Mouse (Mus musculus) heart, embryonic 10.5 days (tissue): ENCODE measurements around the gene Snx21. TPM values are rescaled to one million over a fixed set of nuclear protein-coding genes. Genes with fewer than 3 reads are reported as not detected.

Experiments
- DNase-seq: peaks from one replicate; pipeline ENCODE4 v3.0.0-alpha.2; 2017; ENCODE audit warnings: low spot score
- H3K27ac ChIP-seq: fragments of 300-500 bp; sonication (generic); 2 replicates; pipeline ENCODE4 v1.5.1; 2016; ENCODE audit warnings: mild to moderate bottlenecking
- H3K27me3 ChIP-seq: fragments of 300-500 bp; sonication (generic); 2 replicates; pipeline ENCODE4 v1.6.1; 2016; ENCODE audit warnings: mild to moderate bottlenecking; ENCODE audit not compliant: poor library complexity, insufficient read depth, severe bottlenecking
- H3K36me3 ChIP-seq: fragments of 300-500 bp; sonication (generic); 2 replicates; pipeline ENCODE4 v1.6.1; 2016; ENCODE audit warnings: mild to moderate bottlenecking, moderate library complexity
- H3K4me1 ChIP-seq: fragments of 300-500 bp; sonication (generic); 2 replicates; pipeline ENCODE4 v1.6.1; 2016; ENCODE audit warnings: mild to moderate bottlenecking
- H3K4me3 ChIP-seq: fragments of 300-500 bp; sonication (generic); 2 replicates; pipeline ENCODE4 v1.5.1; 2016; ENCODE audit warnings: mild to moderate bottlenecking, moderate library complexity
- H3K9me3 ChIP-seq: fragments of 300-500 bp; sonication (generic); 2 replicates; pipeline ENCODE4 v1.6.1; 2016; ENCODE audit warnings: mild to moderate bottlenecking, moderate library complexity
- WGBS: fragments of 180-500 bp; shearing (Covaris S2); methylation state at CpG from one replicate; pipeline ENCODE4 v1.1.7; 2016; 5-methylcytosine and 5-hydroxymethylcytosine counted together
- polyA plus RNA-seq: library from polyadenylated mRNA; unstranded; fragments of >200 nt; fragmentation: Nextera tagmentation; extraction: Ambion mirVana; gene quantifications from 2 replicates; pipeline ENCODE4 v1.2.1, GENCODE M21; 2016

The Snx21 gene
- polyA plus RNA-seq, 1 experiment from 2014 or later = 19.1 TPM

DNA sequence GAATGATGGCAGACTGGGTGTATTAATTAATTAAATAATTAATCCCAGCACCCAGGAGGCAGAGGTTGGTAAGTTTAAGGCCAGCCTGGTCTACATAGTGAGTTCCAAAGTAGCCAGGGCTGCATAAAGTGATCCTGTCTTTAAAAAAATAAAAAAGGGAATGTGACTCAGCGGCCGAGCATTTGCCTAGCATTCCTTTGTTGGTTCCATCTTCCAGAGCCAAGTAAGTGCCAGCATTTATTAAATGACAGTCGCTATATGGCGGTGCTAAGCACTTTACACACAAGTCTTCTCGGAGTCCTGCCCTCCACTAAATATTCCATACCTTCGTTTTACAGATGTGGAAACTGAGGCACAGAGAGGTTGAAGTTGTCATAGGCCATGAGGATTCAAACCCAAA is 9.5 kb upstream of the Snx21 start:
- no peak for DNase-seq
- H3K27ac ChIP-seq = no peak overlapping the region
- peaks cover 22% of the 10 kb centered on the region for H3K27me3 ChIP-seq
- peaks cover 22% of the 10 kb centered on the region for H3K36me3 ChIP-seq
- H3K9me3 ChIP-seq = no peaks in the 10 kb centered on the region
- peaks cover 13% of the 10 kb centered on the region for H3K4me1 ChIP-seq
- H3K4me3 ChIP-seq = no peak overlapping the region
- WGBS = 81% methylated on average over 6 of the region's 6 CpGs

DNA sequence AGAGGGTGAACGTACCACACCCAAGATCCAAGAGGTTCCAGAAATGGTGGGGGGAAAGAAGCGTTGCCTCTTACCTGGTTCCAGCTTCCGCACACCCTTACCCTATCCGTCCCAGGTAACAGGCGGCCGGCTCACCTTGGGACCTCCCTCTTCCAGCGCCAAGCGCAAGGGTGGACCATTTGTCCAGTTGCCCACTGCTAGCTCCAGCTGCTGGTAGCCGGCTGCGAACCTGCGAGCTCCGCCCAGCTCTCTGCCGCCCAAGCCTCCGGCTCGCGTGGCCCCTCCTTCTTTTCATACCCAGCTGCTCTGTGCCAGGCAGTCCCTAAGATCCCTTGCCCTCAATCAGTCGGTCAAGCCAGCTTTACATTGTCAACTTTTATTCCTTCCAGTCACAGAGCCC is 8.8 kb upstream of the Snx21 start:
- DNase-seq = peak; percentile 74
- peaks cover 15% of the 10 kb centered on the region for H3K36me3 ChIP-seq
- 50% methylated on average over 17 of the region's 17 CpGs for WGBS

DNA sequence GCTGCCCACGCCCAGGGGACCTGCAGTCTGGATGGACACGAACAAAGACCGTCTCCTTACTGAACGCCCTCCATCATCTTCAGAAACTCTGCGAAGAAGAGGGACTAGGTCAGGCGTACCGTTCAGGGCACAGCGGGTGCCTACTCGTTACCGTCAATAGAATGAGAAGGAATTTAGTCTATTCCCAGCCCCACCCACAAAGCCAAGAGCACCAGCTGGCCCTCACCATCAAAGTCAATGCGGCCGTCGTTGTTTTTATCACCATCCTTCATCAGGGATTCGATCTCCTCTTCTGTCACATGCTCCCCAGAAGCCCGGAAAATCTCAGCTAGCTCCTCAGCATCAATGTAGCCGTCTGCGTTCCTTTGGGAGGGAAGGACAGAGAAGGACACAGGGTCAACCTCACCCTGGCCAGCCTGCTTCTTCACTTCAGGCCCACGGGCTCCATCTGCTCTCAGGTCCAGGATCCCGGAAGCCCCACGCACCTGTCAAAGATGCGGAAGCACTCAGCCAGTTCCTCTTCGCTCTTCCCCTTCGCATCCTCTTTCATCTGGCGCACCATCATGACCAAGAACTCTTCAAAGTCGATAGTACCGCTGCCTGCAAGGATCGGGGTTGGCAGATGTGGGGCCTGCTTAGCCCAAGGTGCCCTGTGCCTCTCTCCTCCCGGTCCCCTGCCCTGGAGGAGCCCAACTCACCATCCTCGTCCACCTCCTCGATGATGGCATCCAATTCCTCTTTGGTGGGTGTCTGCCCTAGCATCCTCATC is 8.2 kb upstream of the Snx21 start:
- Histone ChIP-seq H3K36me3 (peaks cover 9% of the 10 kb centered on the region), H3K27ac (no peak overlapping the region), H3K27me3 (peaks cover 22% of the 10 kb centered on the region), H3K9me3 (no peaks in the 10 kb centered on the region), H3K4me3 (no peak overlapping the region), H3K4me1 (no peaks in the 10 kb centered on the region; the same call in 1 of the 2 replicates)
- WGBS = 74% methylated on average over 30 of the region's 30 CpGs
- peak; percentile 70 for DNase-seq

More for the DNA sequence above, 8.8 kb upstream of the Snx21 start:
- Histone ChIP-seq H3K4me1 (peaks cover 6% of the 10 kb centered on the region), H3K9me3 (no peaks in the 10 kb centered on the region), H3K27ac (no peak overlapping the region), H3K27me3 (peaks cover 22% of the 10 kb centered on the region), H3K4me3 (no peak overlapping the region)

DNA sequence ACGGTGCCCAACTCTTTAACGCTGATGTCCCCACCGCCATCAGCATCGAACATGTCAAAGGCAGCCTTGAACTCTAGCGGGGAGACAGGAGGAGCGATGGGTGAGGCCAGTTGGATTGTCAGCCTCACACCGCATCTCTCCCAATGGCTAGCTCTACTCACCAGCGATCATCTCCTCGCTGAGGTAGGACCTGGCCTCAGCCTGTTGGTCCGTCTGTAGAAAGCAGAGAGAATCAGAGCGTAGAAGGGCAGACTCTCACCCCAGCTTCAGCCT is 7.7 kb upstream of the Snx21 start:
- Histone ChIP-seq H3K27me3 (peaks cover 22% of the 10 kb centered on the region), H3K27ac (no peak overlapping the region), H3K36me3 (peaks cover 4% of the 10 kb centered on the region), H3K4me1 (no peaks in the 10 kb centered on the region; the same call in 1 of the 2 replicates), H3K4me3 (no peak overlapping the region), H3K9me3 (no peaks in the 10 kb centered on the region)
- no peak for DNase-seq
- 90% methylated on average over 11 of the region's 11 CpGs for WGBS

DNA sequence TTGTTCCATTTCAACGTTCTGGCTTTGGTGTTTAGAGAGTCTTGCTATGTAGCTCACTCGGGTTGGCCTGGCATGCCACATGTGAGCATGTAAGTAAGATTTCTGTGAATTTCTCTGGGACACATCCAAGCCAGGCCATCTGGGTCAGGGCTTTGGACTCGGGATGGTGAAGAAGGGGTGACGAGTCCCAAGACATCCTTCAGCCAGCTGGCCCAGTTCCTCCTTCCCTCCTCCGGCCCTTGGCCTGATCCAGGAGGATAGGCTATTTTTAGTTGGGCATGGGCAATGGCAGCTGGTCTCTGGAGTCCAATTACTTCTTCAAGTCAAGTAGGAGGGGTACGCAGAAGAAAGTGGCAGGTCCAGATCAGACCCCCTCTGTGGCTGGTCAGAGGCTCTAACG is 6.8 kb upstream of the Snx21 start:
- peaks cover 22% of the 10 kb centered on the region for H3K27me3 ChIP-seq
- H3K36me3 ChIP-seq = no peaks in the 10 kb centered on the region
- WGBS = 75% methylated on average over 7 of the region's 7 CpGs
- no peaks in the 10 kb centered on the region for H3K4me1 ChIP-seq
- H3K27ac ChIP-seq = no peak overlapping the region
- no peak overlapping the region for H3K4me3 ChIP-seq
- H3K9me3 ChIP-seq = no peaks in the 10 kb centered on the region
- DNase-seq = peak; percentile 64

DNA sequence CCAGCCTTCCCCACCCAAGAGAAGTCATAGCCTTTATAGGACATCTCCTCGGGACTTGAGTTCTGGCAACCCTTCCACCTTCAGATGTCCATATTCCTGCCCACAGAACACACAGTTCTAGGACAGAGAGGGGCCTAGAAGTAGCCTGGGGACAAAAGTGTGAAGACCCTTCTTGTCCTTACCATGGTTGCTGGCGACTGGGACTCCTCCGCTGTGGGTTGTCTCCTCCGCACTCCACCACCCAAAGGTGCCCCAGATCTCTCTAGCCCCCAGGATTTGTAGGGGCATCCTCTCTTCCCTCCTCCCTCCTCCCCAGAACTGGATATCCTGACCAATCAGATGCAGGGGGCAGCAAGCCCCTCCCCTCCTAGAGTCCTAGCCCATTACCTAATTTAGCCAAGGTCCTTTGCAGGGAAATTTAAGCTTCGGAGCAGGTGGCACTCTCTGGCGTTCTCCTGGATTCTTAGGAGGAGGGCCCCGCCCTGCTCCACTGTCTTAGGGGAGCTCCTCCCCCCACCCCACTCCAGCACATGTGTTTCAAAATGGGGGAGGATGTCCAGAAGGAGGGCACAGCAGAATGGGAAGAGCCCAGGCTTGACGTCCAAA is 6.0 kb upstream of the Snx21 start, which contains the start of gene Tnnc2:
Gene Tnnc2, minus strand, starts transcription at position 487 of the 606 bp plus-strand sequence.
- Histone ChIP-seq H3K36me3 (no peaks in the 10 kb centered on the region), H3K9me3 (no peaks in the 10 kb centered on the region), H3K27me3 (peaks cover 22% of the 10 kb centered on the region), H3K4me1 (peaks cover under 1% of the 10 kb centered on the region), H3K27ac (no peak within 1 kb of the TSS), H3K4me3 (no peak within 1 kb of the TSS)
- DNase-seq = peak; percentile 60
- 63% methylated on average over 8 of the region's 8 CpGs for WGBS

DNA sequence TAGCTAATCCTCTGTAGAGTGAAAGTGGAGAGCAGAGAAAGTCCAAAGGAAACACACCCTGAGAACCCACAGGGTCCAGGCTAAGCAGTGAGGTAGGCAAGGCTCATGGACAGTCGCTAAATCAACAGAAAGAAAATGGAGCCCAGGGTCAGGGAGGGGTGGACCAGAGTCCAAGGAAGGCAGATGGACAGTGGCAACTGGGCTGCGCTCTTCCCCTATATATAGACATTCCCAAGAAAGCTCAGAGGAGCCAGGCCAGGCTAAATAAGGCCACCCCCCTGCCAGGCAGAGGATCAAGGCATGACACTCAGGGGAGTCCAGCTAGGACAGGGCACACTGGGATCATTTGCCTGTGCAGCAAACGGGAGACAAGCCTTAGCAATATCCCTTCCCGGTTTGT is 3.7 kb upstream of the Snx21 start:
- no peak overlapping the region for H3K4me3 ChIP-seq
- DNase-seq = peak; percentile 73
- WGBS = 51% methylated on average over 4 of the region's 4 CpGs
- no peak overlapping the region for H3K27ac ChIP-seq
- H3K36me3 ChIP-seq = no peaks in the 10 kb centered on the region
- peaks cover 16% of the 10 kb centered on the region for H3K27me3 ChIP-seq
- H3K4me1 ChIP-seq = peaks cover 17% of the 10 kb centered on the region
- no peaks in the 10 kb centered on the region for H3K9me3 ChIP-seq

DNA sequence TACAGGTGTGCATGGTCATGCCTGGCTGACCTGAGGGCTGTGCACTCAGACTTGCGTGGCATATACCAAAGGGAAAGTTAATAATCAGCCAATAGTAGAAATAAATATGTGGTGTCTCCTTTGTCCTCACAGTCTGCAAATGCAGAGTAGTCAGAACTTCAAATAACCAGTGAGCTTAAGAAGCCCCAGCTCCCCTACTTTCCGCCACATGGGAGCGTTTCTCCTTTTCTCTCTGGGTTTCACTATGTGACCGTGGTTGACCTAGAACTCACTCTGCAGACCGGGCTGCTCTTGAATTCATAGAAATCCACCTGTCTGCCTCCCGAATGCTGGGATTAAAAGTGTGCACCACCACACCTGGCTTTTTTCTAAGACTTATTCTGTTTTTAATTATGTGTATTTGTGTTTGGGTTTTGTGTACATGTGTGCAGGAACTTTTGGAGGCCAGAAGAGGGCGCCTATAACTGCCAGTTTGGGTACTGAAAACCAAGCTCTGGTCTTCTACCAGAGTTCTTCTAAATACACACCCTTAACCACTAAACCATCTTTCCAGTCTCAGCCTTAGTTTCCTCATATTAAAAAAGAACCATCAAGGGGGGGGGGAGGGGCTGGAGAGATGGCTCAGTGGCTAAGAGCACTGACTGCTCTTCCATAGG is 1.6 kb upstream of the Snx21 start:
- peaks cover 30% of the 10 kb centered on the region for H3K4me1 ChIP-seq
- no peaks in the 10 kb centered on the region for H3K9me3 ChIP-seq
- 74% methylated on average over 7 of the region's 7 CpGs for WGBS
- H3K27ac ChIP-seq = no peak overlapping the region
- H3K36me3 ChIP-seq = peaks cover 7% of the 10 kb centered on the region; the same call in 1 of the 2 replicates
- no peaks in the 10 kb centered on the region for H3K27me3 ChIP-seq
- DNase-seq = peak; percentile 63
- no peak overlapping the region for H3K4me3 ChIP-seq

DNA sequence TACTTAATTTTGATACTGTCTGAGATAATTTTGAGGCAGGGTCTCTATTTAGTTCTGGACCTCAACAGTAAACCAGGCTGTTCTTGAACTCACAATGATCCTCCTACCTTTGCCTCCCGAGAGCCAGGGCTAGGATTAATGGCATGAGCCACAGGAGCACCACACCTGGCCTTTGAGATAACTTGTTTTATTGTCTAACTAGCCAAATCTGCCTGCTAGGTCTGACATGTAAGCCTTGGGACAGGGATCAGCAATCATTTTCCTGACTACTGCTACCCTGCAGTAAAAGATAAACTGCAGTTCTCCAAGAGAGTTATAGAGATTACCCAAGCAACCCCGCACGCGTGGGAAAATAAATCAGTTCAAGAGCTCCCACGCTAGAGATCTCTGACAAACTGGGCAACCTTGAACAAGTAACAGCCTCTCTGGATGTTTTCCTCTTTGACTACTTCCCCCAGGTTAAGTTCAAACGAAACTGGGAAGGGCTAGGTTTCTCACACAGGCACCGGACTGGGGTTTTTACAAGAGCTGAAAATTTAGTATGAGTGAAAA is 678 bp upstream of the Snx21 start:
- Histone ChIP-seq H3K27ac (peak overlapping the region; percentile 94), H3K4me3 (peak overlapping the region; percentile 82), H3K27me3 (no peaks in the 10 kb centered on the region), H3K9me3 (no peaks in the 10 kb centered on the region), H3K36me3 (peaks cover 12% of the 10 kb centered on the region; the same call in 1 of the 2 replicates), H3K4me1 (peaks cover 31% of the 10 kb centered on the region)
- peak; percentile 67 for DNase-seq
- 15% methylated on average over 7 of the region's 7 CpGs for WGBS

DNA sequence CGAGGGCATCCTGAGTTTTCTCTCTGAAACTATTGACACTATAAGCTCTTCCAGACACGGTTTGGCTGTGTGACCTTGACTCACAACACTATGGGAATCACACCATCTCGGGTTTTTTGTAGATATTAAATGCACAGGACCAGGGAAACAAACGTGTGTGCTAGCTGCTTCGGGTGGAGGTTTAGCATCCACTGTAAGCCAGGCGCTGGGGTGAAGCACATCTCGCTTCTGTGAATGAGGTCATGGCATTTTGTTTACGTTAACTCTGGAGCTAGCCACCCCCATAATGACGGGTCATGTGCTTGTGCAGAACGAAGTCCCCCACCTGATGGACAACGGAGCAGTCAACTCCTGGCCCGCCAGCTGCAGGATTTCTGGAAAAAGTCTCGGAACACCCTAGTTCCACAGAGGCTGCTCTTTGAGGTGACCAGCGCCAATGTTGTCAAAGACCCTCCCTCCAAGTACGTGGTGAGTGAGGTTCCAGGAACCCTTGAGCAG is 814 bp downstream of the Snx21 start:
- H3K27me3 ChIP-seq = no peaks in the 10 kb centered on the region
- peak overlapping the region; percentile 94 for H3K27ac ChIP-seq
- H3K4me3 ChIP-seq = peak overlapping the region; percentile 82
- no peaks in the 10 kb centered on the region for H3K9me3 ChIP-seq
- H3K36me3 ChIP-seq = peaks cover 26% of the 10 kb centered on the region
- 5% methylated on average over 15 of the region's 15 CpGs for WGBS
- no peak for DNase-seq
- H3K4me1 ChIP-seq = peaks cover 31% of the 10 kb centered on the region

DNA sequence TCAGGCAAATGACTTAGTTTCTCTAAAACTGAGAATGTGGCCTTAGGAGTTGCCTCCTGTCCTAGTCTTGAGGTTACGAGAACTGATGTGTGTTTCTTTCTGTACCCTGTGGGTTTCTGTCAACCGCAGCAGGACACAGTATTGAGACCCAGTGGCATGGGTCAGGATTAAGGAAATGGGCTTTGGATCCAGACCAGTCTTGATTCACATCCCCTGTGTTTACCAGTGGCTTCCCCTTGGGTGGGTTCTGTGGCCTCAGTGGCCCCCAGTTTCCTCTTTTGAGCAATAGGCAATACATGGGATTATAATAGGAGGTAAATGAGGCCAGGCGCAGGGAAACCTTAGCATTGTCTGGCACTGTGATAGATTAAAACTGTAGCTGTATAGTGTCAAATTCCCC is 1.4 kb downstream of the Snx21 start:
- Histone ChIP-seq H3K27ac (peak overlapping the region; percentile 94), H3K4me3 (peak overlapping the region; percentile 82), H3K27me3 (no peaks in the 10 kb centered on the region), H3K4me1 (peaks cover 35% of the 10 kb centered on the region), H3K36me3 (peaks cover 32% of the 10 kb centered on the region), H3K9me3 (no peaks in the 10 kb centered on the region)
- DNase-seq = no peak
- 82% methylated on average over 3 of the region's 3 CpGs for WGBS

DNA sequence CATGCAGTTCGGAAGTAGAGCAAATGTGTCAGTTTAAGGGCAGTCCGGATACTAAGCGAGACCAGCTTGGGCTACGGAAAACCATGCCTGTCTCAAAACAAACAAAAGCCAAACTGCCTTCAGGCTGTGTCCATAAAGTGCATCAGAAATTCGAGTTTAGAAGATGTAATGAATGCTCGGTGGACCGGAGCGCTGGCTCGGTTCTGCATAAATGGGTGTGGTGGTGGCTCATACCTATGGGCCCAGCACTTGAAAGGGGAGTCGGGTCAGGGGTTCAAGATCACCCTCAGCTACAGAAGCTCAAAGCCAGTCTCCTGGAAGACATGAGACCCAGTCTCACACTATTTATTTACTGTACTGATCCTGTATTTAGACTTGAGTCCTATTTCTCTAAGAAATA is 2.2 kb downstream of the Snx21 start:
- peaks cover 40% of the 10 kb centered on the region for H3K36me3 ChIP-seq
- no peaks in the 10 kb centered on the region for H3K27me3 ChIP-seq
- no peak for DNase-seq
- no peak overlapping the region for H3K4me3 ChIP-seq
- peaks cover 39% of the 10 kb centered on the region for H3K4me1 ChIP-seq
- H3K9me3 ChIP-seq = no peaks in the 10 kb centered on the region
- no peak overlapping the region for H3K27ac ChIP-seq
- 88% methylated on average over 10 of the region's 10 CpGs for WGBS

DNA sequence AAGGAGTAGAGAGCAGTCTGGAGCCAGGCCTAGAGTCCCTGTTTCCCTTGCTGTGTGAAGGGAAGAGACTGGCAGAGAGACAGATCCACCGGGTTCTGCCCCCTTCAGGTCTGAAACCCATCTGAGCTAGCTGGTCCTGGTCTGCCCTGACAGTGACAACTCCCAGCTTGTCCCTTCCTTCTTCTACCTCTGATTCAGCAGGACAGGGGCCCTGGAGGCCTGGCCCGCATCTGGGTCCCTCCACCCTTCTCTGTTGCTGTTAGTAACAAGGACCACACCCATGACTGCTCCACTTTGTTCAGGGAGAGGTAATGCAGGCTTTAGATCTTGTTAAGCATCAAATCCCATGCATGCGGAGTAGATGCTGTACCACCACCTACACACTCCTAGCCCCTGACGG is 2.8 kb downstream of the Snx21 start:
- Histone ChIP-seq H3K4me1 (peaks cover 46% of the 10 kb centered on the region), H3K9me3 (no peaks in the 10 kb centered on the region), H3K4me3 (no peak overlapping the region), H3K36me3 (peaks cover 44% of the 10 kb centered on the region), H3K27ac (no peak overlapping the region), H3K27me3 (no peaks in the 10 kb centered on the region)
- DNase-seq = no peak
- 47% methylated on average over 4 of the region's 4 CpGs for WGBS
